Mouse (Mus musculus) myocyte (in vitro differentiated cells): ENCODE data around the gene Dyx1c1. TPM values are rescaled to one million over a fixed set of nuclear protein-coding genes. Genes with fewer than 3 reads are reported as not detected.

Experiments
- H3K27me3 ChIP-seq: one replicate; pipeline ENCODE4 v1.6.1; 2011; ENCODE audit not compliant: control insufficient read depth, insufficient read depth, insufficient read length
- H3K36me3 ChIP-seq: one replicate; pipeline ENCODE4 v1.6.1; 2011; ENCODE audit not compliant: control insufficient read depth, insufficient read depth
- H3K4me2 ChIP-seq: one replicate; pipeline ENCODE4 v1.6.1; 2011; ENCODE audit warnings: low read depth, control low read depth
- H3K4me3 ChIP-seq: one replicate; pipeline ENCODE4 v1.5.1; 2011; ENCODE audit warnings: mild to moderate bottlenecking, control low read depth, moderate library complexity
- H3K79me2 ChIP-seq: one replicate; pipeline ENCODE4 v1.6.1; 2011; ENCODE audit not compliant: control insufficient read depth, insufficient read depth
- H3ac ChIP-seq: one replicate; pipeline ENCODE4 v1.6.1; 2011; ENCODE audit not compliant: control insufficient read depth, insufficient read length
- CEBPB ChIP-seq: IDR thresholded peaks from 2 replicates; pipeline ENCODE4 v1.6.1; 2011; ENCODE audit warnings: mild to moderate bottlenecking, moderate library complexity; ENCODE audit not compliant: poor library complexity, insufficient read depth, severe bottlenecking
- E2F4 ChIP-seq: IDR thresholded peaks from one replicate; pipeline ENCODE4 v1.6.1; 2011; ENCODE audit warnings: mild to moderate bottlenecking, control low read depth, moderate library complexity; ENCODE audit not compliant: insufficient read depth
- MAX ChIP-seq: IDR thresholded peaks from one replicate; pipeline ENCODE4 v1.6.1; 2011; ENCODE audit warnings: low read depth, mild to moderate bottlenecking, control low read depth
- MYOD1 ChIP-seq, 3 experiments: IDR thresholded peaks; one replicate each; pipeline ENCODE4 v1.6.1; 2011; ENCODE audit warnings: control low read depth in 2 of 3, low read depth in 2 of 3, mild to moderate bottlenecking in 2 of 3, moderate library complexity in 1 of 3; ENCODE audit not compliant: insufficient read length in 2 of 3, control insufficient read depth in 1 of 3
- MYOG ChIP-seq, 3 experiments: IDR thresholded peaks; one replicate each; pipeline ENCODE4 v1.6.1; 2011; ENCODE audit warnings: control low read depth in 2 of 3, low read depth in 2 of 3, mild to moderate bottlenecking in 2 of 3; ENCODE audit not compliant: insufficient read length in 2 of 3, control insufficient read depth in 1 of 3, insufficient read depth in 1 of 3
- POLR2A ChIP-seq: IDR thresholded peaks from one replicate; pipeline ENCODE4 v1.6.1; 2011; ENCODE audit warnings: low read depth, mild to moderate bottlenecking, control low read depth, moderate library complexity; ENCODE audit not compliant: insufficient read length
- POLR2AphosphoS2 ChIP-seq: IDR thresholded peaks from one replicate; pipeline ENCODE4 v1.6.1; 2011; ENCODE audit warnings: low read depth, control low read depth; ENCODE audit not compliant: insufficient read length
- REST ChIP-seq: IDR thresholded peaks from one replicate; pipeline ENCODE4 v1.6.1; 2011; ENCODE audit warnings: mild to moderate bottlenecking, control low read depth, moderate library complexity; ENCODE audit not compliant: insufficient read depth, insufficient read length
- SRF ChIP-seq: IDR thresholded peaks from one replicate; pipeline ENCODE4 v1.6.1; 2011; ENCODE audit warnings: low read depth; ENCODE audit not compliant: control insufficient read depth, insufficient read length
- TCF12 ChIP-seq: IDR thresholded peaks from one replicate; pipeline ENCODE4 v1.6.1; 2011; ENCODE audit warnings: mild to moderate bottlenecking, control low read depth; ENCODE audit not compliant: poor library complexity, insufficient read depth, severe bottlenecking
- TCF3 ChIP-seq: IDR thresholded peaks from one replicate; pipeline ENCODE4 v1.6.1; 2011; ENCODE audit warnings: low read depth, control low read depth; ENCODE audit not compliant: insufficient read length
- USF1 ChIP-seq: IDR thresholded peaks from one replicate; pipeline ENCODE4 v1.6.1; 2011; ENCODE audit warnings: low read depth, mild to moderate bottlenecking, control low read depth, moderate library complexity
- polyA plus RNA-seq: library from polyadenylated mRNA; unstranded; fragments of >200 nt; fragmentation: generic; extraction: Trizol; gene quantifications from one replicate; pipeline ENCODE4 v1.2.1, GENCODE M21; 2012; ENCODE audit warnings: missing spikeins

The Dyx1c1 gene
- polyA plus RNA-seq, 1 experiment, result not detected

GRCm38 (mm10) chr9:72936301-72936700, 22.3 kb upstream of the Dyx1c1 start:
- Histone ChIP-seq H3K27me3 (no peaks in the 10 kb centered on the region), H3K36me3 (no peaks in the 10 kb centered on the region), H3K79me2 (no peaks in the 10 kb centered on the region), H3K4me3 (no peak overlapping the region), H3ac (no peak overlapping the region), H3K4me2 (no peak overlapping the region)
- TF ChIP-seq USF1 (no peak), CEBPB (no peak), MYOG (IDR thresholded peaks at IDR 0.05; ENCODE audit: control insufficient read depth in 1 of 3, insufficient read depth in 1 of 3, insufficient read length in 2 of 3, low read depth in 2 of 3) (no peak), MAX (no peak), POLR2AphosphoS2 (no peak), TCF12 (no peak), POLR2A (no peak), SRF (no peak), TCF3 (no peak), MYOD1 (IDR thresholded peaks at IDR 0.05; ENCODE audit: control insufficient read depth in 1 of 3, insufficient read length in 2 of 3, low read depth in 2 of 3) (no peak), REST (no peak), E2F4 (no peak)

DNA sequence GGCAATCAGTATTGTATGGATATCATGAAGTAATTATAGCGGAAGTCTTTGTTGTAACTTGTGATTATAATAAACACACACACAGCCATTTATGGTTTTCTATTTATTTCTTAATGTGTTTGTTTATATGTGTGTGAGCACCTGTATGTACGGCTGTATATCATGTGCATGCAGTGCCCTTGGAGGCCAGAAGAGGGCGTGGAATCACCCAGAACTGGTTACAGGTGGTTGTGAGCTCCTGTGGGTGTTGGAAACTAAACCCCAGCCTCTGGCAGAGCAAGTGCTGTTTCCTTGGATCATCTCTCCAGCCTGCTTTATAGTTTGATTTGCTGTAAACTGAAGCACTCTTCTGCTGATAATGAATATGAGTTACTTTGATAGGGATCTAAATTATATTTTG, 15.2 kb upstream of the Dyx1c1 start:
- Histone ChIP-seq H3K79me2 (no peaks in the 10 kb centered on the region), H3K4me3 (no peak overlapping the region), H3K4me2 (no peak overlapping the region), H3ac (no peak overlapping the region), H3K27me3 (no peaks in the 10 kb centered on the region), H3K36me3 (no peaks in the 10 kb centered on the region)
- TF ChIP-seq POLR2A (no peak), MAX (no peak), SRF (no peak), E2F4 (no peak), REST (no peak), MYOD1 (IDR thresholded peaks at IDR 0.05; ENCODE audit: control insufficient read depth in 1 of 3, insufficient read length in 2 of 3, low read depth in 2 of 3) (no peak), MYOG (IDR thresholded peaks at IDR 0.05; ENCODE audit: control insufficient read depth in 1 of 3, insufficient read depth in 1 of 3, insufficient read length in 2 of 3, low read depth in 2 of 3) (no peak), USF1 (no peak), TCF12 (no peak)

DNA sequence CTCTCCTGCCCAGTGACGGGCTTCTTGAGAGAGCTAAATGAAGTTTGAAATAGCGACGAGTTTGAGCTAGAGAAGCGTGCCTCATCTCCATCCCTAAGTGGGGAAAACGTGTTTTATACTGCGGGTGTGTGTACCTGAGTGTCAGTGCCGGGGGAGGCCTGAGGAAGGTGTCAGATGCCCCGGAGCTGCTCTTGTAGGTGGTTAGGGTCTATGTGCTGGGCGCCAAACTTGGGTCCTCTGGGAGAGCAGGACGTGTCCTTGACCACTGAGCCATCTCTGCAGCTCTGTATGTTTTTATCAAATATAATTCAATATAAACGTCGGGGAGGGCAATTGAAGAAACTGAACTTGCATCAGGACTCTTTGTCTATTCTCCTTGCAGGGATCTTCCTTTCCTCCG, 14.3 kb upstream of the Dyx1c1 start:
- Histone ChIP-seq H3K27me3 (no peaks in the 10 kb centered on the region), H3ac (no peak overlapping the region), H3K36me3 (no peaks in the 10 kb centered on the region), H3K4me3 (no peak overlapping the region), H3K4me2 (no peak overlapping the region), H3K79me2 (no peaks in the 10 kb centered on the region)
- TF ChIP-seq USF1, result no peak
- TF ChIP-seq TCF12, result no peak

GRCm38 (mm10) chr9:72947010-72947409, 11.6 kb upstream of the Dyx1c1 start:
- Histone ChIP-seq H3K4me3 (no peak overlapping the region), H3K36me3 (no peaks in the 10 kb centered on the region), H3ac (no peak overlapping the region), H3K4me2 (no peak overlapping the region), H3K79me2 (no peaks in the 10 kb centered on the region), H3K27me3 (peaks cover 7% of the 10 kb centered on the region)
- no peak for TF ChIP-seq REST
- TF ChIP-seq TCF12, result no peak
- TF ChIP-seq TCF3, result no peak
- no peak for TF ChIP-seq MAX
- no peak for TF ChIP-seq MYOD1 (IDR thresholded peaks at IDR 0.05; ENCODE audit: control insufficient read depth in 1 of 3, insufficient read length in 2 of 3, low read depth in 2 of 3)
- no peak for TF ChIP-seq USF1
- TF ChIP-seq SRF, result no peak
- no peak for TF ChIP-seq POLR2A
- no peak for TF ChIP-seq POLR2AphosphoS2
- no peak for TF ChIP-seq CEBPB
- TF ChIP-seq MYOG (IDR thresholded peaks at IDR 0.05; ENCODE audit: control insufficient read depth in 1 of 3, insufficient read depth in 1 of 3, insufficient read length in 2 of 3, low read depth in 2 of 3), result no peak
- TF ChIP-seq E2F4, result no peak

- Histone ChIP-seq H3K27me3 (peaks cover 7% of the 10 kb centered on the region), H3K36me3 (no peaks in the 10 kb centered on the region), H3K4me3 (no peak overlapping the region), H3K4me2 (no peak overlapping the region), H3K79me2 (no peaks in the 10 kb centered on the region), H3ac (no peak overlapping the region)
- no peak for TF ChIP-seq E2F4
- no peak for TF ChIP-seq MAX
- no peak for TF ChIP-seq TCF12
- TF ChIP-seq CEBPB, result no peak
- TF ChIP-seq POLR2A, result no peak
- TF ChIP-seq SRF, result no peak
- TF ChIP-seq TCF3, result no peak
- TF ChIP-seq MYOG (IDR thresholded peaks at IDR 0.05; ENCODE audit: control insufficient read depth in 1 of 3, insufficient read depth in 1 of 3, insufficient read length in 2 of 3, low read depth in 2 of 3), result no peak
- no peak for TF ChIP-seq USF1
- TF ChIP-seq MYOD1 (IDR thresholded peaks at IDR 0.05; ENCODE audit: control insufficient read depth in 1 of 3, insufficient read length in 2 of 3, low read depth in 2 of 3), result no peak
- TF ChIP-seq REST, result no peak
- TF ChIP-seq POLR2AphosphoS2, result no peak
Observed at GRCm38 (mm10) chr9:72949572-72949971, 9.0 kb upstream of the Dyx1c1 start.
